Mouse (Mus musculus) C2C12 (cell line): Measurements from ENCODE around the gene Mapk8ip3. TPM values are rescaled to one million over a fixed set of nuclear protein-coding genes. Genes with fewer than 3 reads are reported as not detected.

Experiments
- H3K27me3 ChIP-seq: one replicate; pipeline ENCODE4 v1.6.1; 2011; ENCODE audit not compliant: control insufficient read depth, insufficient read depth, insufficient read length
- H3K36me3 ChIP-seq: one replicate; pipeline ENCODE4 v1.6.1; 2011; ENCODE audit not compliant: control insufficient read depth, insufficient read depth
- H3K4me3 ChIP-seq: one replicate; pipeline ENCODE4 v1.5.1; 2011; ENCODE audit warnings: mild to moderate bottlenecking, control low read depth; ENCODE audit not compliant: poor library complexity, insufficient read depth, severe bottlenecking
- H3K79me2 ChIP-seq: one replicate; pipeline ENCODE4 v1.6.1; 2011; ENCODE audit not compliant: control insufficient read depth, insufficient read depth
- H3K79me3 ChIP-seq: one replicate; pipeline ENCODE4 v1.6.1; 2011; ENCODE audit warnings: low read depth, control low read depth
- H3ac ChIP-seq: one replicate; pipeline ENCODE3; 2011; ENCODE audit warnings: low read depth; ENCODE audit not compliant: control insufficient read depth, insufficient read length
- CEBPB ChIP-seq: IDR thresholded peaks from one replicate; pipeline ENCODE4 v1.6.1; 2011; ENCODE audit warnings: low read depth, mild to moderate bottlenecking, control low read depth, moderate library complexity
- CTCF ChIP-seq: IDR thresholded peaks from one replicate; pipeline ENCODE4 v1.5.1; 2011; ENCODE audit not compliant: control insufficient read depth, insufficient read depth, insufficient read length
- FOSL1 ChIP-seq: IDR thresholded peaks from one replicate; pipeline ENCODE4 v1.8.0; 2011; ENCODE audit warnings: mild to moderate bottlenecking, low read length; ENCODE audit not compliant: poor library complexity, insufficient read depth, severe bottlenecking
- MAX ChIP-seq: IDR thresholded peaks from one replicate; pipeline ENCODE4 v1.6.1; 2011; ENCODE audit warnings: mild to moderate bottlenecking, control low read depth
- MYOD1 ChIP-seq: IDR thresholded peaks from one replicate; pipeline ENCODE4 v1.6.1; 2011; ENCODE audit warnings: low read depth; ENCODE audit not compliant: control insufficient read depth, insufficient read length
- MYOG ChIP-seq: IDR thresholded peaks from one replicate; pipeline ENCODE4 v1.6.1; 2011; ENCODE audit not compliant: control insufficient read depth, insufficient read length; ENCODE audit errors: extremely low read depth
- USF1 ChIP-seq: IDR thresholded peaks from one replicate; pipeline ENCODE4 v1.6.1; 2011; ENCODE audit warnings: low read depth, mild to moderate bottlenecking, control low read depth, moderate library complexity
- polyA plus RNA-seq: library from polyadenylated mRNA; unstranded; fragments of >200 nt; fragmentation: generic; extraction: Trizol; gene quantifications from one replicate; pipeline ENCODE4 v1.2.1, GENCODE M21; 2012; ENCODE audit warnings: missing spikeins

The Mapk8ip3 gene
- polyA plus RNA-seq, 1 experiment, result 17.7 TPM

DNA sequence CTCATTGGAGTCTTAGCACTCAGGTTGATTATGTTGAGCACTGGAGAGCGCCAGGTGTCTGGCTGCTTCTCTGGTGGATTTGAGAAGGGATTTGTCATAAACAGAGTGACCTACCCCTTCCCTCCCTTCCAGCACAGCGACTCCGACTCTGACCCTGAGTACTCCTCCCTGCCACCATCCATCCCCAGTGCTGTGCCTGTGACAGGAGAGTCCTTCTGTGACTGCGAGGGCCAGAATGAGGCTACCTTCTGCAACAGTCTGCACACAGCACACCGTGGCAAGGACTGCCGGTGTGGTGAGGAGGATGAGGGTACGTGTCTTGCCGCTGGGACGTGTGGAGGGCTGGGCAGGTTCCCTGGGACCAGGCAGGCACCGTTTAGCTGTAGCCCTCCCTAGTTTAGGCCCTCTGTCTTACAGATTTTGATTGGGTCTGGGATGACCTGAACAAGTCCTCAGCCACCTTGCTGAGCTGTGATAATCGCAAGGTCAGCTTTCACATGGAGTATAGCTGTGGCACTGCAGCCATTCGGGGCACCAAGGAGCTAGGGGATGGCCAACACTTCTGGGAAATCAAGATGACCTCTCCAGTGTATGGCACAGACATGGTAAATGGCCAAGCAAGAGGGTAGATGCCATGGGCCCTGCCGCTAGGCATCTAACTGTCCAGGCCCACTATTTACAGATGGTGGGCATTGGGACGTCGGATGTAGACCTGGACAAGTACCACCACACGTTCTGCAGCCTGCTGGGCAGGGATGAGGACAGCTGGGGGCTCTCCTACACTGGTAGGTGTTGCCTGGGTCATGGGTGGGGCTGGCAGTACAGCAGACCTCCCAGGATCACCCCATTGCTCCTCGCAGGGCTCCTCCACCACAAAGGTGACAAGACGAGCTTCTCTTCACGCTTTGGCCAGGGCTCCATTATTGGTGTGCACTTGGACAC, 46.4 kb downstream of the Mapk8ip3 start:
- peaks cover 26% of the 10 kb centered on the region for H3K36me3 ChIP-seq
- peaks cover 15% of the 10 kb centered on the region for H3K79me3 ChIP-seq
- no peak overlapping the region for H3K4me3 ChIP-seq
- no peak for TF ChIP-seq MAX
- TF ChIP-seq CTCF, result no peak
- TF ChIP-seq MYOD1, result no peak
- no peak for TF ChIP-seq CEBPB
- no peak for TF ChIP-seq MYOG
- no peak for TF ChIP-seq FOSL1
- TF ChIP-seq USF1, result no peak
- H3K27me3 ChIP-seq, result no peaks in the 10 kb centered on the region
- peaks cover 49% of the 10 kb centered on the region for H3K79me2 ChIP-seq
- H3ac ChIP-seq, result no peak overlapping the region

GRCm38 (mm10) chr17:24888862-24889261, 47.9 kb downstream of the Mapk8ip3 start:
- H3K79me2 ChIP-seq, result peaks cover 41% of the 10 kb centered on the region
- no peak for TF ChIP-seq CEBPB
- TF ChIP-seq FOSL1, result no peak
- TF ChIP-seq MAX, result no peak
- no peak for TF ChIP-seq MYOG
- TF ChIP-seq CTCF, result no peak
- TF ChIP-seq MYOD1, result no peak
- TF ChIP-seq USF1, result no peak
- H3K79me3 ChIP-seq, result peaks cover 13% of the 10 kb centered on the region
- H3K27me3 ChIP-seq, result no peaks in the 10 kb centered on the region
- H3K4me3 ChIP-seq, result no peak overlapping the region
- H3ac ChIP-seq, result no peak overlapping the region
- H3K36me3 ChIP-seq, result peaks cover 25% of the 10 kb centered on the region

DNA sequence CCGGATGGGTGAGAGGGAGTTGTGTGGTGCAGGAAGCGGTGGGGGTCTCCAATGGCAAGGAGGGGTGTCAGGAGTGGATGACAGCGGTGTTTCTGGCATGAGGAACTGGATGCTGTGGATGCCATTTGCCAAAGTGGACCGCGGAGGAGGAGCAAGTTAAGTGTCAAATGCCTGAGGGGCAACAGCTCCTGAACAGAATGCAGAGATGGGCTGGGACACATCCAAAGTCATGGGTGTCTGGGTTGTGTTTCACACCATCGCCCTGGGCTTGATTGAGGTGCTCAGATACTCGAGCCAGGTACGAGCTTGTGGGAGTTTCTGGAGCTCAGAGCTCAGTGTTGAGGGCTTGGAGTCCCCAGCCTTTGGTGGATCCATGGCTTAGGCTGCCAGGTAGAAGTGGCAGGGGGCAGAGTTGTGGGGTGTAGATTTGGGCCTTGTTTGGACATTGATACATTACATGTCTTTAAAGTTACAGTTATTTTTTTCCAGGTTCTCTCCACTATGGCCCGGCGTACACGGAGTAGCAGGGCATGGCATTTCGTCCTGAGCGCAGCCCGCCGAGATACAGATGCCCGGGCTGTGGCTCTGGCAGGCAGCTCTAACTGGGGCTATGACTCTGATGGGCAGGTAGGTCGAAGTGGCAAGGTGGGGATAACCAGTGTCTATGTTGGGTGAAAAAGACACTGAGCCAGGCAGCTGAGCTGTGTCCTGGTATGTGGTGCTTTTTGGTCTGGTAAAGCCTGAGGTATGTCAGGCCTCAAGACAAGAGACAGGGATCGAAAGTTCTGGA, 49.3 kb downstream of the Mapk8ip3 start:
- TF ChIP-seq FOSL1 (no peak), MYOD1 (no peak), MYOG (no peak)
- Histone ChIP-seq H3K27me3 (no peaks in the 10 kb centered on the region), H3K4me3 (peak overlapping the region; percentile 64), H3ac (peak overlapping the region; percentile 50), H3K36me3 (peaks cover 14% of the 10 kb centered on the region), H3K79me2 (peaks cover 27% of the 10 kb centered on the region), H3K79me3 (peaks cover 9% of the 10 kb centered on the region)

GRCm38 (mm10) chr17:24886932-24887271, 49.9 kb downstream of the Mapk8ip3 start:
- Histone ChIP-seq H3K27me3 (no peaks in the 10 kb centered on the region), H3K36me3 (peaks cover 9% of the 10 kb centered on the region), H3ac (peak overlapping the region; percentile 50), H3K79me3 (peaks cover 9% of the 10 kb centered on the region), H3K4me3 (peak overlapping the region; percentile 64), H3K79me2 (peaks cover 23% of the 10 kb centered on the region)
- no peak for TF ChIP-seq FOSL1
- TF ChIP-seq CEBPB, result no peak
- TF ChIP-seq CTCF, result no peak
- no peak for TF ChIP-seq MYOD1
- no peak for TF ChIP-seq USF1
- no peak for TF ChIP-seq MAX
- TF ChIP-seq MYOG, result no peak

GRCm38 (mm10) chr17:24886134-24886931, 50.4 kb downstream of the Mapk8ip3 start, which contains the start of the genes Nubp2 and Spsb3:
Gene Nubp2 (minus strand): TSS chr17:24886349.
Gene Spsb3 (plus strand): TSS chr17:24886643.
- Histone ChIP-seq H3K27me3 (no peaks in the 10 kb centered on the region), H3ac (peak within 1 kb of the TSS; percentile 50), H3K36me3 (peaks cover 9% of the 10 kb centered on the region), H3K79me3 (peaks cover 9% of the 10 kb centered on the region), H3K79me2 (peaks cover 23% of the 10 kb centered on the region), H3K4me3 (peak within 1 kb of the TSS; percentile 96)
- peak; percentile 17 for TF ChIP-seq MAX
- TF ChIP-seq MYOD1, result no peak
- TF ChIP-seq FOSL1, result no peak
